Mouse (Mus musculus) activated CD4-positive, CD25-positive, alpha-beta regulatory T cell (primary cell): ENCODE data around the gene Gm3371. TPM values are rescaled to one million over a fixed set of nuclear protein-coding genes. Genes with fewer than 3 reads are reported as not detected.

Experiments
- polyA plus RNA-seq, 2 experiments: library from polyadenylated mRNA; unstranded; fragments of 100-300 nt; shearing (Covaris generic); gene quantifications; one replicate each; pipeline ENCODE4 v1.2.1; 2017

Gm3371 gene
- not detected for polyA plus RNA-seq

DNA sequence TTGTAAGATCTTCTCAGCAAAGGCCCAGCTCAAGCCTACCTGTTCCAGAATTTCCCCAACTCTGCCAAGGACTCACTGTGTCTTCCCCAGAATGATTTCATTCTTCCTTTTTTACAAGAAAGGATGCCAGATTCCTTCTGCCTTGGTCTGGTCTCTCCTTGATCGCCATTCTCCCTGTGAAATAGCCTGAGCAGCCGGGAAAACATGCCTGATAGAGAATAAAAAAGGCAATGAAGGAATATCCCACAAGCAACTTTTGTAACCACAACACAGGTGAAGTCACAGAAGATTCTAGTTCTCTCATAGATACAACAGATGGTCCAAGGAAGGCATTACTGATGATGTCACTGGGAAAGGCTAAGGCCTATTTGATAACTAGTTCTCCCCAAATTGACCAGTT, at the start of gene Gm3371:
Gene Gm3371 (minus strand): TSS at position 101 of the 400 bp plus-strand sequence.

DNA sequence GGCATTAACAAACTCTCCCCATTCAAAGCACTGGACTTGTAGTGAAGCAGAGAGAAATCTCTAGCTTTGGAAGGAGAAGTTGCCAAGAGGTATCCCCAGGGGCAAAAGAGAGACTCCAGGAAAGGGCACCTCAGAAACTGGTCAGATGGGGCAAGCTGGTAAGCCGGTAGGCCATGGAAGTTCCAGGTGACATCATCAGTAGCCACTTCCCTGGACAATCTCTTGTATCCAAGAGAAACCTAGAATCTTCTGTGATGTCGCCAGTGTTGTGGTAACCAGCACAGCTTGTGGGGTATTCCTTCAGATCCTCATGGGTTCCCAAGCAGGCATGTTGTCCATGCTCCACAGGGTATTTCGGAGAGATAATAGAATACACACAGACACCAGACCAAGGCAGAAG, 22.8 kb upstream of the Gm3371 start, which contains the start of gene Gm8232:
Gene Gm8232 (plus strand): TSS at position 301 of the 400 bp plus-strand sequence.

DNA sequence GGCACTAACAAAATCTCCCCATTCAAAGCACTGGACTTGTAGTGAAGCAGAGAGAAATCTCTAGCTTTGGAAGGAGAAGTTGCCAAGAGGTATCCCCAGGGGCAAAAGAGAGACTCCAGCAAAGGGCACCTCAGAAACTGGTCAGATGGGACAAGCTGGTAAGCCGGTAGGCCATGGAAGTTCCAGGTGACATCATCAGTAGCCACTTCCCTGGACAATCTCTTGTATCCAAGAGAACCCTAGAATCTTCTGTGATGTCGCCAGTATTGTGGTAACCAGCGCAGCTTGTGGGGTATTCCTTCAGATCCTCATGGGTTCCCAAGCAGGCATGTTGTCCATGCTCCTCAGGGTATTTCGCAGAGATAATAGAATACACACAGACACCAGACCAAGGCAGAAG, 45.4 kb downstream of the Gm3371 start, which contains the start of gene Gm8229:
Gene Gm8229 (plus strand): TSS at position 301 of the 400 bp plus-strand sequence.

Other genes with a start within 250 kb of the Gm3371 start
- gene Gm8212, start 213.0 kb downstream of the Gm3371 start, polyA plus RNA-seq = not detected
- under 1 TPM in 1 of 2 experiments, not detected in 1; 0.44 TPM for gene 4930503E14Rik, start 197.4 kb downstream of the Gm3371 start, polyA plus RNA-seq
- not detected for gene Gm8220, start 125.1 kb downstream of the Gm3371 start, polyA plus RNA-seq
- gene Gm5930, start 72.1 kb downstream of the Gm3371 start, polyA plus RNA-seq = not detected
- not detected for gene Gm8229, start 45.3 kb downstream of the Gm3371 start, polyA plus RNA-seq
- under 1 TPM in 1 of 2 experiments, not detected in 1; 0.29 TPM for gene Gm8232, start 22.9 kb upstream of the Gm3371 start, polyA plus RNA-seq
- under 1 TPM in 1 of 2 experiments, not detected in 1; 0.15 TPM for gene BC061237, start 81.8 kb upstream of the Gm3371 start, polyA plus RNA-seq
- not detected for gene Gm17093, start 107.6 kb upstream of the Gm3371 start, polyA plus RNA-seq
- not detected for gene Gm8247, start 172.5 kb upstream of the Gm3371 start, polyA plus RNA-seq
- gene Gm5624, start 217.2 kb upstream of the Gm3371 start, polyA plus RNA-seq = not detected